Mouse (Mus musculus) liver, embryonic 14.5 days (tissue): Measurements from ENCODE around the gene Pcdh9. TPM values are rescaled to one million over a fixed set of nuclear protein-coding genes. Genes with fewer than 3 reads are reported as not detected.

Experiments
- ATAC-seq: fragments of 200-750 bp; cut with Nextera tagmentation; 2 replicates; pipeline ENCODE4 v1.8.0; 2017; ENCODE audit warnings: moderate number of reproducible peaks, mild to moderate bottlenecking, moderate library complexity; ENCODE audit not compliant: insufficient read depth
- DNase-seq, 3 experiments: peaks; one replicate each; pipeline ENCODE4 v3.0.0-alpha.2; 2012 to 2013; ENCODE audit warnings: low read depth in 3 of 3, low spot score in 3 of 3
- H3K27ac ChIP-seq: fragments of 300-500 bp; sonication (generic); 2 replicates; pipeline ENCODE4 v1.5.1; 2014; ENCODE audit warnings: moderate library complexity, mild to moderate bottlenecking, control low read depth, inconsistent platforms
- H3K27me3 ChIP-seq: fragments of 300-500 bp; sonication (generic); 2 replicates; pipeline ENCODE4 v1.6.1; 2014; ENCODE audit warnings: mild to moderate bottlenecking, low read length, moderate library complexity; ENCODE audit not compliant: control insufficient read depth, insufficient read depth
- H3K36me3 ChIP-seq: fragments of 300-500 bp; sonication (generic); replicated peaks from 2 replicates; pipeline ENCODE4 v1.6.1; 2014; ENCODE audit warnings: low read depth; ENCODE audit not compliant: control insufficient read depth, insufficient read depth
- H3K4me1 ChIP-seq, 2 experiments: fragments of 200-500 bp in 1 of 2; fragments of 300-500 bp in 1 of 2; sonication (generic) in 1 of 2; replicated peaks; 2 replicates each; pipeline ENCODE4 v1.6.1; 2012 to 2014; ENCODE audit warnings: antibody characterized with exemption in 1 of 2, inconsistent platforms in 1 of 2, low read length in 1 of 2; ENCODE audit not compliant: control insufficient read depth in 2 of 2, insufficient read depth in 2 of 2
- H3K4me2 ChIP-seq: fragments of 300-500 bp; sonication (generic); 2 replicates; pipeline ENCODE4 v1.6.1; 2014; ENCODE audit warnings: low read depth, mild to moderate bottlenecking, control low read depth, moderate library complexity
- H3K4me3 ChIP-seq, 2 experiments: fragments of 200-500 bp in 1 of 2; fragments of 300-500 bp in 1 of 2; sonication (generic) in 1 of 2; 2 replicates each; pipeline ENCODE4 v1.5.1; 2012 to 2014; ENCODE audit warnings: low read depth in 2 of 2, low read length in 2 of 2, mild to moderate bottlenecking in 2 of 2, control low read depth in 1 of 2, inconsistent platforms in 1 of 2, moderate library complexity in 1 of 2; ENCODE audit not compliant: insufficient read depth in 1 of 2
- H3K9ac ChIP-seq: fragments of 300-500 bp; sonication (generic); replicated peaks from 2 replicates; pipeline ENCODE4 v1.6.1; 2014; ENCODE audit warnings: mild to moderate bottlenecking, control low read depth, moderate library complexity
- H3K9me3 ChIP-seq: fragments of 300-500 bp; sonication (generic); 2 replicates; pipeline ENCODE4 v1.6.1; 2016; ENCODE audit warnings: low read length, mixed read lengths; ENCODE audit not compliant: control insufficient read depth
- CTCF ChIP-seq: IDR thresholded peaks from 2 replicates; pipeline ENCODE4 v1.5.1; 2016; ENCODE audit warnings: antibody characterized with exemption, low read depth, control low read depth
- EP300 ChIP-seq: IDR thresholded peaks from 2 replicates; pipeline ENCODE4 v1.6.1; 2016; ENCODE audit warnings: antibody characterized with exemption, low read depth
- WGBS: fragments of 180-500 bp; shearing (Covaris S2); extraction: QIAGEN DNeasy Blood & Tissue Kit; methylation state at CpG from one replicate; pipeline ENCODE4 v1.1.7; 2014; ENCODE audit not compliant: insufficient replicate concordance; 5-methylcytosine and 5-hydroxymethylcytosine counted together
- polyA plus RNA-seq, 2 experiments: library from polyadenylated mRNA; depleted of rRNA in 1 of 2; stranded (reverse) in 1 of 2; unstranded in 1 of 2; fragments of >200 nt; fragmentation: Nextera tagmentation in 1 of 2; extraction: Ambion mirVana in 1 of 2; gene quantifications; 2 replicates each; pipeline versions ENCODE4 v1.2.1 to v1.2.3; 2012 to 2014

Gene Pcdh9
- polyA plus RNA-seq, 2 experiments = 0.06 to 0.23 TPM

DNA sequence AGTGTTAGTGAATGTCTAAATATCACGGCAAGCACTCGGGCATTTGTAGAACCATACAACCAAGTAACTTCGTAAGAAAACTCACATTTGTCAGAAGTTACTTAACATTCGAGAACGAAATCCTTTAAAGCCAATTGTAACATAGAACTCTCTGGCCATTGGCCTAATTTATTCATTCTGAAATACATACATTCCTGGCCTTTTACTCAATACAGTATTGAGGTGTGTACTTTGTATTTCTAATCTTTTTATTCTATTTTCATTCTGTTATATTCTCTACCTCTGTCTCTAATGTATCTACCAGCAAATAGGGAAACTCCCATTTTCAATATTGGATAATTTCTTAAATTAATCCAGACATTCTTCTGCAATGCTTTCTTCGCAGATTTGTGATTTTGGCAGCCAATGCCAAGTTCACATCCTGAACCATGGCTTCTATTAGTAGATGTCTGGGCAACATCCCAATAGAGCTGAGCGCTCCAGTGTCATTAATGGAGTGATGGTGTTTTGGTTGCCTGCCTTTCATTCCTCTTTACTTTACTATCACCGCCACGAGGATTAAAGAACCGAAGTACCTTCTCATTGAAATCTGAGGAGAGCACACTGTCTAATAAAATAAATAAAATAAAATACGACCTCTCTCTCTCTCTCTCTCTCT, 346.4 kb downstream of the Pcdh9 start:
- H3K36me3 ChIP-seq = no peaks in the 10 kb centered on the region
- H3K4me3 ChIP-seq = no peak overlapping the region
- no peaks in the 10 kb centered on the region for H3K4me1 ChIP-seq
- H3K9ac ChIP-seq = no peak overlapping the region
- WGBS = 70% methylated on average over 11 of the region's 11 CpGs
- TF ChIP-seq CTCF (no peak), EP300 (no peak)
- no peaks in the 10 kb centered on the region for H3K27me3 ChIP-seq
- H3K4me2 ChIP-seq = no peak overlapping the region
- ATAC-seq (no peak), DNase-seq (no peak)
- H3K27ac ChIP-seq = no peak overlapping the region
- H3K9me3 ChIP-seq = no peaks in the 10 kb centered on the region

DNA sequence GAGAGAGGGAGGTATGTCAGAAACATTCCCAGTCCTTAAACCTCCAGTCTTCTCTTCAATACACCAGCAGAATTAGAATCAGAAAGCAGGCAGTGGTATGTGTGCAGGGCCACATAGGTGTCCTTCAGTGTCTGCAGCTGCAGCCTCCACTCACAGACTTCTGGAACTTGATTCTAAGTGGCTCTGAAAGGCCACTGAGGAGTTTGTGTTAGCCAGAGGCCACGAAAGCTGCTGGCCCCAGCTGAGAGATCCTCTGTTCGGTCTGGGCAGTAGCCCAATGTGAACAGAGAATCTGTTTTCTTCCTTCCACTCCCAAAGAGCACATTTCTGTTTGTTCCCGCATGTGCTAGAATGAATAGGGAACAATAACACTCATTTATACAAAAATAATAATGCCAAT, 346.9 kb downstream of the Pcdh9 start:
- WGBS = 63% methylated on average over 3 of the region's 3 CpGs

DNA sequence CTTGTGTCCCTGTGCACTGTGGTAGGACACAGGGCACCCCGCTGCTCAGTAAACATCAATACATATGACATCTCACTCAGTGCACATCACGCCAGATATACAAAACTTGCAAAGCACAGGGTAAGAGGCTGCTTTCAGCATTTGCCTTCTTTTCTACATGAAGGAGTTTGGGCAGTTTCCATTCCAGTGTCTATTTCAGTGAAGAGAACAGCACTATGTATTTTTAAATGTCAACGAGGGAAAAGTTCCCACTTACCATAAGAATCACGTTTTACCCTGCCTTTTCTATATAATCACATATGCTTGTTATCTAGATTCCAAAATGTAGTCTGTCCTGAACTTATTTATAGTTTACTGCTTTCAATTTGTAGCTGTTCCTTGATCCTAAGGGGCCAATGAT, 355.6 kb downstream of the Pcdh9 start:
- TF ChIP-seq EP300 = no peak
- TF ChIP-seq CTCF = no peak
- WGBS = 61% methylated on average over 4 of the region's 4 CpGs
- no peaks in the 10 kb centered on the region for H3K9me3 ChIP-seq
- H3K9ac ChIP-seq = no peak overlapping the region
- no peak overlapping the region for H3K4me3 ChIP-seq
- no peaks in the 10 kb centered on the region for H3K4me1 ChIP-seq
- no peak overlapping the region for H3K27ac ChIP-seq
- H3K36me3 ChIP-seq = no peaks in the 10 kb centered on the region
- ATAC-seq = no peak
- DNase-seq = no peak
- no peak overlapping the region for H3K4me2 ChIP-seq
- H3K27me3 ChIP-seq = no peaks in the 10 kb centered on the region

More for the DNA sequence above, 346.9 kb downstream of the Pcdh9 start:
- no peak for DNase-seq
- ATAC-seq = no peak
- H3K4me1 ChIP-seq = no peaks in the 10 kb centered on the region
- no peak overlapping the region for H3K4me3 ChIP-seq
- TF ChIP-seq EP300 (no peak), CTCF (no peak)
- H3K27me3 ChIP-seq = no peaks in the 10 kb centered on the region
- H3K36me3 ChIP-seq = no peaks in the 10 kb centered on the region
- no peaks in the 10 kb centered on the region for H3K9me3 ChIP-seq
- H3K27ac ChIP-seq = no peak overlapping the region
- H3K4me2 ChIP-seq = no peak overlapping the region
- H3K9ac ChIP-seq = no peak overlapping the region

- H3K4me1 ChIP-seq = no peaks in the 10 kb centered on the region
- H3K4me3 ChIP-seq = no peak overlapping the region
- WGBS = 70% methylated on average over 8 of the region's 8 CpGs
- no peak for DNase-seq
- no peaks in the 10 kb centered on the region for H3K9me3 ChIP-seq
- H3K27me3 ChIP-seq = no peaks in the 10 kb centered on the region
- no peaks in the 10 kb centered on the region for H3K36me3 ChIP-seq
- no peak overlapping the region for H3K4me2 ChIP-seq
- TF ChIP-seq CTCF = no peak
- TF ChIP-seq EP300 = no peak
- no peak overlapping the region for H3K27ac ChIP-seq
- no peak overlapping the region for H3K9ac ChIP-seq
- no peak for ATAC-seq
These were observed 367.0 kb downstream of the Pcdh9 start for GRCm38 (mm10) chr14:93523430-93523829.

GRCm38 (mm10) chr14:93520166-93520565, 370.3 kb downstream of the Pcdh9 start:
- H3K4me2 ChIP-seq = no peak overlapping the region
- no peak overlapping the region for H3K9ac ChIP-seq
- H3K27ac ChIP-seq = no peak overlapping the region
- H3K9me3 ChIP-seq = no peaks in the 10 kb centered on the region
- no peaks in the 10 kb centered on the region for H3K27me3 ChIP-seq
- H3K4me1 ChIP-seq = no peaks in the 10 kb centered on the region
- DNase-seq (no peak), ATAC-seq (no peak)
- no peaks in the 10 kb centered on the region for H3K36me3 ChIP-seq
- no peak overlapping the region for H3K4me3 ChIP-seq
- 72% methylated on average over 5 of the region's 5 CpGs for WGBS
- TF ChIP-seq EP300 (no peak), CTCF (no peak)
